Mouse (Mus musculus) heart, embryonic 14.5 days (tissue): ENCODE measurements at regions not wholly inside any gene's neighbourhood (a gene's known extent, or its start where the extent isn't known, plus 50 kb on each side); places are given as distances from the start of the nearest gene placed in this dataset.

Experiments used
- ATAC-seq: fragments of 200-750 bp; cut with Nextera tagmentation; 2 replicates; pipeline ENCODE4 v1.8.0; 2017; ENCODE audit warnings: low read depth, moderate TSS enrichment; ENCODE audit not compliant: insufficient number of reproducible peaks, insufficient read depth, low FRiP score
- H3K27ac ChIP-seq, 2 experiments: fragments of 200-500 bp in 1 of 2; fragments of 300-500 bp in 1 of 2; sonication (generic) in 1 of 2; replicated peaks in 1 of 2; 2 replicates each; pipeline ENCODE4 v1.5.1; 2012 to 2014; ENCODE audit warnings: low read depth in 2 of 2, low read length in 2 of 2, control low read depth in 1 of 2, mild to moderate bottlenecking in 1 of 2, mixed read lengths in 1 of 2; ENCODE audit not compliant: control insufficient read depth in 1 of 2, insufficient read depth in 1 of 2
- H3K27me3 ChIP-seq: fragments of 300-500 bp; sonication (generic); 2 replicates; pipeline ENCODE4 v1.6.1; 2014; ENCODE audit warnings: mild to moderate bottlenecking, low read length, control low read depth; ENCODE audit not compliant: control insufficient read depth, insufficient read depth
- H3K36me3 ChIP-seq: fragments of 300-500 bp; sonication (generic); 2 replicates; pipeline ENCODE4 v1.6.1; 2014; ENCODE audit warnings: mild to moderate bottlenecking, control low read depth, low read length, mixed read lengths; ENCODE audit not compliant: control insufficient read depth, insufficient read depth
- H3K4me1 ChIP-seq, 2 experiments: fragments of 200-500 bp in 1 of 2; fragments of 300-500 bp in 1 of 2; sonication (generic) in 1 of 2; 2 replicates each; pipeline ENCODE4 v1.6.1; 2012 to 2014; ENCODE audit warnings: low read length in 2 of 2, control low read depth in 1 of 2, mixed read lengths in 1 of 2; ENCODE audit not compliant: control insufficient read depth in 2 of 2, insufficient read depth in 2 of 2
- H3K4me2 ChIP-seq: fragments of 300-500 bp; sonication (generic); 2 replicates; pipeline ENCODE4 v1.6.1; 2014; ENCODE audit warnings: mild to moderate bottlenecking, low read length
- H3K4me3 ChIP-seq, 2 experiments: fragments of 200-500 bp in 1 of 2; fragments of 300-500 bp in 1 of 2; sonication (generic) in 1 of 2; 2 replicates each; pipeline ENCODE4 v1.5.1; 2012 to 2014; ENCODE audit warnings: low read length in 2 of 2, mild to moderate bottlenecking in 2 of 2, control low read depth in 1 of 2, low read depth in 1 of 2, moderate library complexity in 1 of 2; ENCODE audit not compliant: control insufficient read depth in 1 of 2, insufficient read depth in 1 of 2
- H3K9ac ChIP-seq: fragments of 300-500 bp; sonication (generic); 2 replicates; pipeline ENCODE4 v1.6.1; 2014; ENCODE audit warnings: mild to moderate bottlenecking, low read length
- H3K9me3 ChIP-seq: fragments of 300-500 bp; sonication (generic); 2 replicates; pipeline ENCODE4 v1.6.1; 2016; ENCODE audit warnings: low read length, control low read depth; ENCODE audit not compliant: control insufficient read depth
- WGBS: fragments of 180-500 bp; shearing (Covaris S2); extraction: QIAGEN DNeasy Blood & Tissue Kit; methylation state at CpG from one replicate; pipeline ENCODE4 v1.1.7; 2014; 5-methylcytosine and 5-hydroxymethylcytosine counted together

DNA sequence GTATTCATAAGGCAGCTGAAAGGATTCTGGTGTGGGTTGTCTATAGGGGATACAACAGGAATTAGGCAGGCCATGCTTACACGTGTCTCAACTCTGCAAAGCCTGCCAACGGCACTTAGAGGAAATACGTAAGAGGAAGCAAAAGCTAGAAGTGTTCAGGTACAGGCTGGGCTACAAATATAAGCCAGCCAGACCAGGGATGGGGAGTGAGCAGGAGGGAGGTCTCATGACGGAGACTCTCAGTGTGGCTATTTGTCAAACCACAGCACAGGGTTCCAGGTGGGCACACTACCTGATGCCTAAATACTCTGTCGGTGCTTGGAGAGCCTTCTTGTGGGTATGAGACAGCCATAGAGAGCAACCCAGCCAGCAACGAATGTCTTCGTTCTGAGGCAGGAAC, 210.1 kb downstream of the Zfp36l1 start:
- Histone ChIP-seq H3K4me3 (no peak overlapping the region), H3K36me3 (no peaks in the 10 kb centered on the region), H3K27me3 (no peaks in the 10 kb centered on the region), H3K4me1 (peaks cover 51 to 65% of the 10 kb centered on the region in 2 experiments), H3K4me2 (no peak overlapping the region), H3K9me3 (no peaks in the 10 kb centered on the region), H3K27ac (peak overlapping the region; percentile 49 to 78), H3K9ac (no peak overlapping the region)
- no peak for ATAC-seq
- WGBS, result 58% methylated on average over 7 of the region's 7 CpGs

DNA sequence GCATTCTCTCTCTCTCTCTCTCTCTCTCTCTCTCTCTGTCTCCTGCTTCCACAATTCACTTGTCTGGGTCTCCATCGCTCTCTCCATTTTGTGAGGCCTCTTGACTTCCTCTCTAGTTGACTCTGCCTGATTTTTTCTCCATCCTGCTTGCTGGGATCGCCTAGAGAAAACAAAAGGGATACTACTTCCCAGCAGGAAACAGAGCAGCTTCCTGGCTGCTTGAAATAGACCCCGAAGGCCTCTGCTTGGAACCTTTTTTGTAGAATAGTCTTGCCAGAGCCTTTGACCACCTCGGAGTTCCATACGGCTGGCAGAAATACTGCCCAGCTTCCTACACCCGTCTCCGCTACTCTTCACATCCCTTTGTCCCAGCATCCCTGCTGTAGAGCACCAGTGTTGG, 210.7 kb downstream of the Zfp36l1 start:
- Histone ChIP-seq H3K27ac (peak overlapping the region; percentile 49 to 78), H3K9ac (no peak overlapping the region), H3K27me3 (no peaks in the 10 kb centered on the region), H3K36me3 (no peaks in the 10 kb centered on the region), H3K4me1 (peaks cover 46 to 59% of the 10 kb centered on the region in 2 experiments), H3K9me3 (no peaks in the 10 kb centered on the region), H3K4me3 (no peak overlapping the region), H3K4me2 (no peak overlapping the region)
- ATAC-seq, result no peak
- whole genome bisulfite sequencing, result 43% methylated on average over 7 of the region's 7 CpGs

GRCm38 (mm10) chr12:79898198-79898930, 214.4 kb downstream of the Zfp36l1 start:
- Histone ChIP-seq H3K4me2 (no peak overlapping the region), H3K27me3 (no peaks in the 10 kb centered on the region), H3K9me3 (no peaks in the 10 kb centered on the region), H3K27ac (peak overlapping the region in 1 of 2 experiments; percentile 35; a peak in 1 of 4 replicates), H3K36me3 (no peaks in the 10 kb centered on the region), H3K4me1 (peaks cover 24 to 36% of the 10 kb centered on the region in 2 experiments), H3K9ac (peak overlapping the region; percentile 31; the same call in 1 of the 2 replicates), H3K4me3 (no peak overlapping the region)
- no peak for ATAC-seq
- WGBS, result 32% methylated on average over 12 of the region's 12 CpGs

DNA sequence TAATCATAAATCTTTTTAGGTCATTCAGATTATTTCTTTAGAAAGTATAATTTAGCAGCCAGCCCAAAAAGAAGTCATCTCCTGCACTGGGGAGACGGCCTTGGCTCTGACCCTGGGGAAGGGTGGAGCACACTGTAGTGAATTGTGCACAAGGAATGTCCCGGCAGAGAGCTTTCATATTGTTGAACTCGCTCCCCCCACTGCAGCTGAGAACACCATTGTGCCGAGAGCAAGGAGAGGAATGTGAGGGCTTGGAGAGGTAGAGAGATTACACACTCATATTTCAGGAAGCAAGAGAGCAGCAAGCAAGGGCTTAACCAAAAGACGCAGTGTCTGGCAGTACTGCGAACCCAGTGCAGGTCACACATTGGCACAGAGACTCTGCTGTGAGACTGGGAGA, 216.8 kb downstream of the Zfp36l1 start:
- Histone ChIP-seq H3K4me3 (no peak overlapping the region), H3K27ac (peak overlapping the region; percentile 82 to 95), H3K9me3 (no peaks in the 10 kb centered on the region), H3K4me1 (peaks cover 18 to 27% of the 10 kb centered on the region in 2 experiments), H3K36me3 (no peaks in the 10 kb centered on the region), H3K9ac (peak overlapping the region; percentile 14; the same call in 1 of the 2 replicates), H3K4me2 (no peak overlapping the region), H3K27me3 (no peaks in the 10 kb centered on the region)
- 9% methylated on average over 6 of the region's 6 CpGs for WGBS
- ATAC-seq, result peak; percentile 70; the same call in 1 of the 2 replicates

GRCm38 (mm10) chr12:79895324-79895723, 217.5 kb downstream of the Zfp36l1 start:
- Histone ChIP-seq H3K36me3 (no peaks in the 10 kb centered on the region), H3K4me2 (no peak overlapping the region), H3K27ac (peak overlapping the region in 1 of 2 experiments; percentile 82; a peak in 1 of 4 replicates), H3K4me1 (peaks cover 21 to 30% of the 10 kb centered on the region in 2 experiments), H3K27me3 (no peaks in the 10 kb centered on the region), H3K4me3 (no peak overlapping the region), H3K9me3 (no peaks in the 10 kb centered on the region), H3K9ac (no peak overlapping the region)
- no peak for ATAC-seq
- WGBS, result 91% methylated on average over 7 of the region's 7 CpGs

GRCm38 (mm10) chr12:79892871-79893270, 219.9 kb downstream of the Zfp36l1 start:
- Histone ChIP-seq H3K4me3 (no peak overlapping the region), H3K4me1 (peaks cover 15 to 22% of the 10 kb centered on the region in 2 experiments), H3K27me3 (no peaks in the 10 kb centered on the region), H3K9ac (no peak overlapping the region), H3K4me2 (no peak overlapping the region), H3K9me3 (no peaks in the 10 kb centered on the region), H3K36me3 (no peaks in the 10 kb centered on the region), H3K27ac (no peak overlapping the region)
- WGBS, result 84% methylated on average over 8 of the region's 8 CpGs
- ATAC-seq, result no peak

- H3K4me3 ChIP-seq, result no peak overlapping the region
- H3K27ac ChIP-seq, result no peak overlapping the region
- peaks cover 20 to 27% of the 10 kb centered on the region in 2 experiments for H3K4me1 ChIP-seq
- H3K9me3 ChIP-seq, result no peaks in the 10 kb centered on the region
- no peak overlapping the region for H3K4me2 ChIP-seq
- WGBS, result 77% methylated on average over 4 of the region's 4 CpGs
- no peak overlapping the region for H3K9ac ChIP-seq
- H3K36me3 ChIP-seq, result no peaks in the 10 kb centered on the region
- H3K27me3 ChIP-seq, result no peaks in the 10 kb centered on the region
- ATAC-seq, result no peak
Measured at GRCm38 (mm10) chr12:79891942-79892341, 220.9 kb downstream of the Zfp36l1 start.
